Mouse (Mus musculus) forebrain, embryonic 10.5 days (tissue): ENCODE results near the gene Ahnak2. TPM values are rescaled to one million over a fixed set of nuclear protein-coding genes. Genes with fewer than 3 reads are reported as not detected.
A peak's percentile ranks its signal among the peaks of the same experiment; 100 is the strongest.
"Not testable (repeated sequence)": the region's sequence is repeated elsewhere in the genome, so short reads cannot be mapped to it uniquely, and the experiment has no call there.

Source experiments
- DNase-seq: peaks from one replicate; pipeline ENCODE4 v3.0.0-alpha.2; 2017; ENCODE audit warnings: low spot score; ENCODE audit errors: extremely low spot score
- H3K27ac ChIP-seq: fragments of 300-500 bp; sonication (generic); 2 replicates; pipeline ENCODE4 v1.5.1; 2016; ENCODE audit warnings: mild to moderate bottlenecking
- H3K27me3 ChIP-seq: fragments of 300-500 bp; sonication (generic); 2 replicates; pipeline ENCODE4 v1.6.1; 2016; ENCODE audit warnings: mild to moderate bottlenecking; ENCODE audit not compliant: poor library complexity, severe bottlenecking
- H3K36me3 ChIP-seq: fragments of 300-500 bp; sonication (generic); replicated peaks from 2 replicates; pipeline ENCODE4 v1.6.1; 2016; ENCODE audit warnings: mild to moderate bottlenecking, moderate library complexity
- H3K4me1 ChIP-seq: fragments of 300-500 bp; sonication (generic); 2 replicates; pipeline ENCODE4 v1.6.1; 2016
- H3K4me3 ChIP-seq: fragments of 300-500 bp; sonication (generic); 2 replicates; pipeline ENCODE4 v1.5.1; 2016; ENCODE audit warnings: mild to moderate bottlenecking, moderate library complexity
- H3K9me3 ChIP-seq: fragments of 300-500 bp; sonication (generic); 2 replicates; pipeline ENCODE4 v1.6.1; 2016; ENCODE audit warnings: mild to moderate bottlenecking, moderate library complexity
- WGBS: fragments of 180-500 bp; shearing (Covaris S2); methylation state at CpG from one replicate; pipeline ENCODE4 v1.1.7; 2016; 5-methylcytosine and 5-hydroxymethylcytosine counted together
- polyA plus RNA-seq: library from polyadenylated mRNA; unstranded; fragments of >200 nt; fragmentation: Nextera tagmentation; extraction: Ambion mirVana; gene quantifications from 2 replicates; pipeline ENCODE4 v1.2.1, GENCODE M21; 2016

The Ahnak2 gene
- polyA plus RNA-seq, result 0.05 and 0.11 TPM in 2 replicates

- 4% methylated on average over 69 of the region's 69 CpGs for WGBS
- DNase-seq, result peak; percentile 82
- Histone ChIP-seq H3K9me3 (no peaks in the 10 kb centered on the region), H3K4me1 (peaks cover 30% of the 10 kb centered on the region), H3K36me3 (no peaks in the 10 kb centered on the region), H3K27ac (peak within 1 kb of the TSS; percentile 76), H3K4me3 (peak within 1 kb of the TSS; percentile 77), H3K27me3 (peaks cover 85% of the 10 kb centered on the region)
These were observed at the start of gene Ahnak2 for GRCm38 (mm10) chr12:112801864-112802846. TSS of gene Ahnak2 (minus strand) at chr12:112802657.

GRCm38 (mm10) chr12:112851116-112851515 lies 48.7 kb upstream of the Ahnak2 start:
- Histone ChIP-seq H3K27ac (no peak overlapping the region), H3K36me3 (no peaks in the 10 kb centered on the region), H3K4me1 (no peaks in the 10 kb centered on the region), H3K4me3 (no peak overlapping the region), H3K9me3 (no peaks in the 10 kb centered on the region), H3K27me3 (no peaks in the 10 kb centered on the region)
- no peak for DNase-seq
- WGBS, result 61% methylated on average over 8 of the region's 8 CpGs

- no peaks in the 10 kb centered on the region for H3K27me3 ChIP-seq
- H3K36me3 ChIP-seq, result no peaks in the 10 kb centered on the region
- H3K9me3 ChIP-seq, result no peaks in the 10 kb centered on the region
- DNase-seq, result no peak
- no peak overlapping the region for H3K27ac ChIP-seq
- no peaks in the 10 kb centered on the region for H3K4me1 ChIP-seq
- H3K4me3 ChIP-seq, result no peak overlapping the region
- 94% methylated on average over 9 of the region's 9 CpGs for WGBS
These were observed 47.9 kb upstream of the Ahnak2 start for GRCm38 (mm10) chr12:112850344-112850743.

GRCm38 (mm10) chr12:112849235-112850022 lies 47.0 kb upstream of the Ahnak2 start:
- no peaks in the 10 kb centered on the region for H3K36me3 ChIP-seq
- H3K4me3 ChIP-seq, result no peak overlapping the region
- H3K27ac ChIP-seq, result no peak overlapping the region
- H3K27me3 ChIP-seq, result no peaks in the 10 kb centered on the region
- no peaks in the 10 kb centered on the region for H3K9me3 ChIP-seq
- H3K4me1 ChIP-seq, result no peaks in the 10 kb centered on the region
- DNase-seq, result no peak
- 84% methylated on average over 11 of the region's 11 CpGs for WGBS

GRCm38 (mm10) chr12:112847880-112848279 lies 45.4 kb upstream of the Ahnak2 start:
- Histone ChIP-seq H3K4me1 (no peaks in the 10 kb centered on the region), H3K27ac (no peak overlapping the region), H3K36me3 (no peaks in the 10 kb centered on the region), H3K4me3 (no peak overlapping the region), H3K27me3 (no peaks in the 10 kb centered on the region), H3K9me3 (no peaks in the 10 kb centered on the region)
- 96% methylated on average over 2 of the region's 2 CpGs for WGBS
- no peak for DNase-seq

GRCm38 (mm10) chr12:112843803-112844202 lies 41.3 kb upstream of the Ahnak2 start:
- no peaks in the 10 kb centered on the region for H3K36me3 ChIP-seq
- H3K4me1 ChIP-seq, result no peaks in the 10 kb centered on the region
- H3K9me3 ChIP-seq, result no peaks in the 10 kb centered on the region
- H3K4me3 ChIP-seq, result no peak overlapping the region
- no peak overlapping the region for H3K27ac ChIP-seq
- no peaks in the 10 kb centered on the region for H3K27me3 ChIP-seq
- DNase-seq, result peak; percentile 83
- 19% methylated on average over 3 of the region's 3 CpGs for WGBS

DNA sequence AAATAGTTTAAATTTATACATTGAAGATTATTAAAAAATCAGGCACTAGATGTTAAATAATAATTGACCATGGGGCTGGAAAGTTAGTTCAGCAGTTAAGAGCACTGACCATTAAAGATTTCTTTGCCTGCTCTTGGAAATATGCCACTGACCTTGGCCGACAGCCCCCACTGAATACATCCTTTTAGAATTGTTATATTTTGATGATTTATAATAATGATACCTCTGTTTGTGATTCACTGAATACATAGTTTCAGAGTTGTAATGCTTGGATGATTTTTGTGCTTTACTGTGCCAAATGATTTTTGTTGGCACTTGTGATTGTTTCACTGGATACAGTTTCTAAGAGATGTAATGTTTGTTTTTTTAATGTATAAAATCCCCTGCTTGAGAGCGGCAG lies 39.7 kb upstream of the Ahnak2 start:
- not testable (repeated sequence) for H3K9me3 ChIP-seq, H3K27me3 ChIP-seq, H3K27ac ChIP-seq, DNase-seq, H3K4me3 ChIP-seq, H3K36me3 ChIP-seq, H3K4me1 ChIP-seq
- 89% methylated on average over 2 of the region's 2 CpGs for WGBS

GRCm38 (mm10) chr12:112841338-112841892 lies 39.0 kb upstream of the Ahnak2 start:
- H3K4me3 ChIP-seq, DNase-seq, H3K27me3 ChIP-seq, H3K27ac ChIP-seq, H3K4me1 ChIP-seq, H3K9me3 ChIP-seq, H3K36me3 ChIP-seq: not testable (repeated sequence)
- WGBS, result 73% methylated on average over 4 of the region's 4 CpGs

DNA sequence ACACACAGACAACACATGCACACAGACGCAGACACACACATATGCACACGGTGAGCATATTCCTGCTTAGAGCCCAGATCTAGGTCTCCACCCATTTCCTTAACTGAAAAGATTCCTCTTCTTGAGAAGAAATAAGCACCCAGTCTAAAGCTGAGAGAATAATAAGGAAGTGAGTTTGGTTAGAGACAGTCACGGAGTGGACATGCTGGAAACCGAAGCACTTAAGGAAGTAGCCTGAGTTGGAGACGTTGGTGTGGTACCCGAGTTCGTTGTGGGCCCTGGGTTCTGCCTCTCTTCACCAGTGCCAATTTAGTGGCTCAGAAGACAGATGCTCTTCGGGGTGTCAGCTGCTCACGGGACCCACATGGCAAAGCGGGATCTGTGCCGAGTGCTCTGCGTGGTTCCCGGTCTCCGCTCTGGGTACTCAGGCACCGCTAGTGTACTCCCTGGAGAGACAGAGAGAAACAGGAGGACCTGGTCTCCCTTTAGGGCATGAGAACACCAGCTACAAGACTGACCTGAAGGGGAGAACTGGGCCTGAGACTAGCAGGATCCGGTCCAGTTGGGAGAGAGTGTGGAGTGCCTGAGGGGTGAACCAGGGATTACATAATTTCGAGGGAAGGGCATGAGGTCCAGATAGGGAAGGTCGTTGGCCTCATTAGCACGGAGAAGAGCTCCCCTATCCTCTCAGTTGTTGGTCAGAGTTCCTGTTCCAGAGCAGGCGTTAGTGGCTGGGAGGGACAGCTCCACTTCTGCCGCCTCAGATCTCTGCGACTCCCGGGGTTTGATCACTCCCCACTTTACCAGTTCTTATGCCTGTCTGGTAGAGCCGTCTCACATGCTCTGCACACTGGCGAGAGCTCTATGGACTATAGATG lies 38.0 kb upstream of the Ahnak2 start:
- no peaks in the 10 kb centered on the region for H3K36me3 ChIP-seq
- no peak for DNase-seq
- H3K4me3 ChIP-seq, result no peak overlapping the region
- no peaks in the 10 kb centered on the region for H3K9me3 ChIP-seq
- no peaks in the 10 kb centered on the region for H3K4me1 ChIP-seq
- H3K27me3 ChIP-seq, result no peaks in the 10 kb centered on the region
- no peak overlapping the region for H3K27ac ChIP-seq
- WGBS, result 86% methylated on average over 25 of the region's 25 CpGs

DNA sequence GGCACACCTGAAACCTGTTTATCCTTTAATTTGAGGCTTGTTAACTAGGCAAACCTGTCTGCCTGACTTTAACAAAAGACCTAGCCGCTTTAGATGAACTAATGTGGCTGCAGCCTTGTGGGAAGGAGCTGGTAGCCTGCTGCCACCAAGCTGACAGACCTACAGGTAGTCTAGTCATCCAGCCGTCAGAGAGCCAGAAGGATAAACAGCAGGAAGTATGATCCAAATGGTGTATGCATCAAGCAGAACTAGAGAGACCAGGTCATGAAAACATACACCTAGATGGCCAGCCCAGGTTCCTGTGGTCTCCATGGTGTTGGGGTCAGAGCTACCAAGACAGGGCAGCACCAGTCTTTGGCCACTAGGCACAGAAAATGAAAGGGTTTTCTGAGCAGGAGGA lies 32.6 kb upstream of the Ahnak2 start:
- Histone ChIP-seq H3K27me3 (no peaks in the 10 kb centered on the region), H3K36me3 (peaks cover 24% of the 10 kb centered on the region), H3K4me3 (no peak overlapping the region), H3K27ac (no peak overlapping the region), H3K9me3 (no peaks in the 10 kb centered on the region), H3K4me1 (peaks cover 12% of the 10 kb centered on the region)
- no peak for DNase-seq
- 68% methylated on average over 2 of the region's 2 CpGs for WGBS

GRCm38 (mm10) chr12:112833527-112833926 lies 31.1 kb upstream of the Ahnak2 start:
- Histone ChIP-seq H3K4me1 (peaks cover 13% of the 10 kb centered on the region), H3K36me3 (peaks cover 24% of the 10 kb centered on the region), H3K27ac (no peak overlapping the region), H3K9me3 (no peaks in the 10 kb centered on the region), H3K27me3 (no peaks in the 10 kb centered on the region), H3K4me3 (no peak overlapping the region)
- DNase-seq, result no peak
- WGBS, result 88% methylated on average over 6 of the region's 6 CpGs

GRCm38 (mm10) chr12:112832411-112832810 lies 30.0 kb upstream of the Ahnak2 start:
- no peak for DNase-seq
- Histone ChIP-seq H3K9me3 (no peaks in the 10 kb centered on the region), H3K36me3 (peaks cover 29% of the 10 kb centered on the region), H3K27ac (no peak overlapping the region), H3K4me1 (peaks cover 21% of the 10 kb centered on the region), H3K4me3 (no peak overlapping the region), H3K27me3 (no peaks in the 10 kb centered on the region)
- WGBS, result 87% methylated on average over 5 of the region's 5 CpGs
